Mouse (Mus musculus): Measurements from ENCODE around the gene Dnajc8. TPM values are rescaled to one million over a fixed set of nuclear protein-coding genes. Genes with fewer than 3 reads are reported as not detected.

Gene Dnajc8
- polyA plus RNA-seq, 1 experiment = 24.8 TPM

- no peaks in the 10 kb centered on the region; the same call in 1 of the 2 replicates for H3K36me3 ChIP-seq (ENCODE audit: control insufficient read depth, insufficient read depth, low read length)
- H3K27me3 ChIP-seq (ENCODE audit: control insufficient read depth, insufficient read depth, low read length) = no peaks in the 10 kb centered on the region
- no peak overlapping the region for H3K4me3 ChIP-seq (ENCODE audit: control insufficient read depth, low read depth, low read length)
- TF ChIP-seq CTCF (IDR thresholded peaks at IDR 0.05; ENCODE audit: control insufficient read depth, insufficient read depth, insufficient replicate concordance, low read depth, low read length) (no peak), POLR2A (IDR thresholded peaks at IDR 0.05; ENCODE audit: control insufficient read depth, low read depth, low read length) (no peak)
- peaks cover 7% of the 10 kb centered on the region for H3K4me1 ChIP-seq (ENCODE audit: control insufficient read depth, insufficient read depth, low read length)
- H3K27ac ChIP-seq (ENCODE audit: control insufficient read depth, insufficient read depth, low read depth, low read length) = no peak overlapping the region
Observed at GRCm38 (mm10) chr4:132529344-132529743, 6.0 kb upstream of the Dnajc8 start.

GRCm38 (mm10) chr4:132530033-132530804 is 5.1 kb upstream of the Dnajc8 start:
- Histone ChIP-seq H3K27ac (ENCODE audit: control insufficient read depth, insufficient read depth, low read depth, low read length) (no peak overlapping the region), H3K4me3 (ENCODE audit: control insufficient read depth, low read depth, low read length) (no peak overlapping the region), H3K4me1 (ENCODE audit: control insufficient read depth, insufficient read depth, low read length) (peaks cover 5% of the 10 kb centered on the region), H3K27me3 (ENCODE audit: control insufficient read depth, insufficient read depth, low read length) (no peaks in the 10 kb centered on the region), H3K36me3 (ENCODE audit: control insufficient read depth, insufficient read depth, low read length) (no peaks in the 10 kb centered on the region; the same call in 1 of the 2 replicates)
- no peak for TF ChIP-seq POLR2A (IDR thresholded peaks at IDR 0.05; ENCODE audit: control insufficient read depth, low read depth, low read length)
- TF ChIP-seq CTCF (IDR thresholded peaks at IDR 0.05; ENCODE audit: control insufficient read depth, insufficient read depth, insufficient replicate concordance, low read depth, low read length) = no peak

- Histone ChIP-seq H3K36me3 (ENCODE audit: control insufficient read depth, insufficient read depth, low read length) (no peaks in the 10 kb centered on the region; the same call in 1 of the 2 replicates), H3K4me1 (ENCODE audit: control insufficient read depth, insufficient read depth, low read length) (peaks cover 8% of the 10 kb centered on the region), H3K4me3 (ENCODE audit: control insufficient read depth, low read depth, low read length) (peak overlapping the region; percentile 91), H3K27me3 (ENCODE audit: control insufficient read depth, insufficient read depth, low read length) (no peaks in the 10 kb centered on the region), H3K27ac (ENCODE audit: control insufficient read depth, insufficient read depth, low read depth, low read length) (peak overlapping the region; percentile 92)
- TF ChIP-seq POLR2A (IDR thresholded peaks at IDR 0.05; ENCODE audit: control insufficient read depth, low read depth, low read length) (no peak), CTCF (IDR thresholded peaks at IDR 0.05; ENCODE audit: control insufficient read depth, insufficient read depth, insufficient replicate concordance, low read depth, low read length) (no peak)
Observed at GRCm38 (mm10) chr4:132532496-132532895, 2.9 kb upstream of the Dnajc8 start.

GRCm38 (mm10) chr4:132532981-132533916 is 2.1 kb upstream of the Dnajc8 start, which contains the start of gene Atpif1:
Atpif1 (minus strand) TSS chr4:132533659.
- peaks cover 1% of the 10 kb centered on the region; the same call in 1 of the 2 replicates for H3K36me3 ChIP-seq (ENCODE audit: control insufficient read depth, insufficient read depth, low read length)
- TF ChIP-seq CTCF (IDR thresholded peaks at IDR 0.05; ENCODE audit: control insufficient read depth, insufficient read depth, insufficient replicate concordance, low read depth, low read length) = no peak
- peak; percentile 94 for TF ChIP-seq POLR2A (IDR thresholded peaks at IDR 0.05; ENCODE audit: control insufficient read depth, low read depth, low read length)
- H3K27ac ChIP-seq (ENCODE audit: control insufficient read depth, insufficient read depth, low read depth, low read length) = peak within 1 kb of the TSS; percentile 96
- peak within 1 kb of the TSS; percentile 91 for H3K4me3 ChIP-seq (ENCODE audit: control insufficient read depth, low read depth, low read length)
- no peaks in the 10 kb centered on the region for H3K27me3 ChIP-seq (ENCODE audit: control insufficient read depth, insufficient read depth, low read length)
- H3K4me1 ChIP-seq (ENCODE audit: control insufficient read depth, insufficient read depth, low read length) = peaks cover 8% of the 10 kb centered on the region

GRCm38 (mm10) chr4:132539481-132539880 is 4.1 kb downstream of the Dnajc8 start:
- no peak overlapping the region for H3K4me3 ChIP-seq (ENCODE audit: control insufficient read depth, low read depth, low read length)
- peaks cover 5% of the 10 kb centered on the region; the same call in 1 of the 2 replicates for H3K4me1 ChIP-seq (ENCODE audit: control insufficient read depth, insufficient read depth, low read length)
- H3K27me3 ChIP-seq (ENCODE audit: control insufficient read depth, insufficient read depth, low read length) = no peaks in the 10 kb centered on the region
- peaks cover 3% of the 10 kb centered on the region; the same call in 1 of the 2 replicates for H3K36me3 ChIP-seq (ENCODE audit: control insufficient read depth, insufficient read depth, low read length)
- TF ChIP-seq CTCF (IDR thresholded peaks at IDR 0.05; ENCODE audit: control insufficient read depth, insufficient read depth, insufficient replicate concordance, low read depth, low read length) (no peak), POLR2A (IDR thresholded peaks at IDR 0.05; ENCODE audit: control insufficient read depth, low read depth, low read length) (no peak)
- no peak overlapping the region for H3K27ac ChIP-seq (ENCODE audit: control insufficient read depth, insufficient read depth, low read depth, low read length)

- no peak overlapping the region for H3K4me3 ChIP-seq (ENCODE audit: control insufficient read depth, low read depth, low read length)
- H3K27me3 ChIP-seq (ENCODE audit: control insufficient read depth, insufficient read depth, low read length) = no peaks in the 10 kb centered on the region
- TF ChIP-seq CTCF (IDR thresholded peaks at IDR 0.05; ENCODE audit: control insufficient read depth, insufficient read depth, insufficient replicate concordance, low read depth, low read length) (no peak), POLR2A (IDR thresholded peaks at IDR 0.05; ENCODE audit: control insufficient read depth, low read depth, low read length) (no peak)
- H3K4me1 ChIP-seq (ENCODE audit: control insufficient read depth, insufficient read depth, low read length) = peaks cover 3% of the 10 kb centered on the region; the same call in 1 of the 2 replicates
- H3K27ac ChIP-seq (ENCODE audit: control insufficient read depth, insufficient read depth, low read depth, low read length) = no peak overlapping the region
- H3K36me3 ChIP-seq (ENCODE audit: control insufficient read depth, insufficient read depth, low read length) = peaks cover 4% of the 10 kb centered on the region
Observed at GRCm38 (mm10) chr4:132541413-132541812, 6.1 kb downstream of the Dnajc8 start.

GRCm38 (mm10) chr4:132542724-132543123 is 7.4 kb downstream of the Dnajc8 start:
- Histone ChIP-seq H3K27ac (ENCODE audit: control insufficient read depth, insufficient read depth, low read depth, low read length) (no peak overlapping the region), H3K27me3 (ENCODE audit: control insufficient read depth, insufficient read depth, low read length) (no peaks in the 10 kb centered on the region), H3K4me3 (ENCODE audit: control insufficient read depth, low read depth, low read length) (no peak overlapping the region), H3K36me3 (ENCODE audit: control insufficient read depth, insufficient read depth, low read length) (peaks cover 7% of the 10 kb centered on the region), H3K4me1 (ENCODE audit: control insufficient read depth, insufficient read depth, low read length) (no peaks in the 10 kb centered on the region)
- TF ChIP-seq POLR2A (IDR thresholded peaks at IDR 0.05; ENCODE audit: control insufficient read depth, low read depth, low read length) (no peak), CTCF (IDR thresholded peaks at IDR 0.05; ENCODE audit: control insufficient read depth, insufficient read depth, insufficient replicate concordance, low read depth, low read length) (no peak)

Measured in testis, adult 2 months (tissue).